Mouse (Mus musculus) megakaryocyte-erythroid progenitor cell, adult 5-6 weeks (primary cell): Measurements from ENCODE around the gene Rnpep. TPM values are rescaled to one million over a fixed set of nuclear protein-coding genes. Genes with fewer than 3 reads are reported as not detected.

ENCODE experiments used
- ATAC-seq: replicated peaks from 2 replicates; pipeline ENCODE4 v1.8.0; 2016; ENCODE audit warnings: mild to moderate bottlenecking, inconsistent platforms; ENCODE audit not compliant: severe bottlenecking, poor library complexity, low FRiP score, low TSS enrichment
- total RNA-seq, 2 experiments: library from RNA; stranded (forward) in 1 of 2; stranded (reverse) in 1 of 2; fragments of 200-1000, 215-1000 nt in 1 of 2; fragments of >200 nt in 1 of 2; fragmentation: Nextera tagmentation in 1 of 2; gene quantifications; 2 replicates each; pipeline ENCODE4 v1.2.3; 2014 to 2017

The Rnpep gene
- total RNA-seq, 2 experiments from 2014 or later, result 19.1 to 29.7 TPM

DNA sequence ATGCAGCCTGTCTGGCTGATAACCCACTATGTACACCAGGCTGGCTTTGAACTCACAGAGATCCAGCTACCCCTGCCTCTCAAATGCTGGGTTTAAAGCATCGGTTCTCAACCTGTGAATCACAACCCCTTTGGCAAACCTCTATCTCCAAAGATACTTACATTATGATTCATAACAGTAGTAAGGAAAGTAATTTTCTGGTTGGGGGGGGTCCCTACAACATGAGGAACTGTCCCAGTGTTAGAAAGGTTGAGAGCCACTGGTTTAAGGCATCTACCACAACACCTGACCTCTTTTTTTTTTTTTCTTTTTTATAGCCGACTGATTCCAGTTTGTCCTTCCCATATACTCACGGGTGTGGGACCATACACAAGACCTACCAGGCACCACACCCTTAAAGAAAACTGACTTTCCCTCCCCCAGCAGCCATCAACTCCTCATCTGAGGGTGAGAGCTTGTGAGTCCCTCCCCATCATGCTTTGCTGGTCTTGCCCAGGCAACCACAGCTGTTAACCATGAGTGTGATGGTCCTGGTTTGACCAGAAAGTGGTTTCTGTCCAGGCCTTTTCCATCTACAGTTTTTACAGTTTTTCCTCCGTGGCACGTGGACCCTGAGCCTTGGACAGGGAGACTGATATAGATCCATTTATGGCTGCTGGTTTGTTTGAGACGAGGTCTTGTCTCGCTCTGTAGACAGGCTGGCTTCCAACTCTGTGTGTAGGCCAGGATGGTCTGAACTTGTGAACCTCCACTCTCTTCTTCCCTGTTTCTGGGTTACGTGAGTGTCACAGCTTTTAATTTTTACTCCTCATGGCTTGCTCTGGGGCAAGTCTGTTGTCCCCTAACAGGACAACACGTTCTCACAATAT is 69.9 kb downstream of the Rnpep start:
- ATAC-seq, result no peak

Other genes starting within 250 kb of the Rnpep start
- gene Lgr6, start 178.8 kb downstream of the Rnpep start, total RNA-seq (2014; fragmentation: Nextera tagmentation), result not detected in 2 replicates
- gene Lgr6, start 178.8 kb downstream of the Rnpep start, total RNA-seq (2017), result not detected in 2 replicates
- 108 and 110 TPM in 2 replicates for gene Ptpn7, start 151.4 kb downstream of the Rnpep start, total RNA-seq (2014; fragmentation: Nextera tagmentation)
- gene Ptpn7, start 151.4 kb downstream of the Rnpep start, total RNA-seq (2017), result 68.5 and 93.7 TPM in 2 replicates
- 23.8 and 38.4 TPM in 2 replicates for gene Arl8a, start 137.3 kb downstream of the Rnpep start, total RNA-seq (2014; fragmentation: Nextera tagmentation)
- 7.9 and 14.8 TPM in 2 replicates for gene Arl8a, start 137.3 kb downstream of the Rnpep start, total RNA-seq (2017)
- gene Gpr37l1, start 116.4 kb downstream of the Rnpep start, total RNA-seq (2014; fragmentation: Nextera tagmentation), result not detected in 2 replicates
- not detected in 2 replicates for gene Gpr37l1, start 116.4 kb downstream of the Rnpep start, total RNA-seq (2017)
- gene Elf3, start 25.5 kb downstream of the Rnpep start, total RNA-seq (2014; fragmentation: Nextera tagmentation), result not detected in 2 replicates
- not detected in 2 replicates for gene Elf3, start 25.5 kb downstream of the Rnpep start, total RNA-seq (2017)
- gene Timm17a, start 29.7 kb upstream of the Rnpep start, total RNA-seq (2014; fragmentation: Nextera tagmentation), result 98.7 and 119 TPM in 2 replicates
- gene Timm17a, start 29.7 kb upstream of the Rnpep start, total RNA-seq (2017), result 34.5 and 46.8 TPM in 2 replicates
- not detected in 2 replicates for gene Lmod1, start 40.7 kb upstream of the Rnpep start, total RNA-seq (2014; fragmentation: Nextera tagmentation)
- not detected in 2 replicates for gene Lmod1, start 40.7 kb upstream of the Rnpep start, total RNA-seq (2017)
- not detected in 2 replicates for gene Shisa4, start 91.2 kb upstream of the Rnpep start, total RNA-seq (2014; fragmentation: Nextera tagmentation)
- not detected in 2 replicates for gene Shisa4, start 91.2 kb upstream of the Rnpep start, total RNA-seq (2017)
- 76.3 and 91.8 TPM in 2 replicates for gene Ipo9, start 146.4 kb upstream of the Rnpep start, total RNA-seq (2014; fragmentation: Nextera tagmentation)
- gene Ipo9, start 146.4 kb upstream of the Rnpep start, total RNA-seq (2017), result 31.9 and 38.9 TPM in 2 replicates